Mouse (Mus musculus): ENCODE measurements at regions not wholly inside any gene's neighbourhood (a gene's known extent, or its start where the extent isn't known, plus 50 kb on each side); places are given as distances from the start of the nearest gene placed in this dataset.

DNA sequence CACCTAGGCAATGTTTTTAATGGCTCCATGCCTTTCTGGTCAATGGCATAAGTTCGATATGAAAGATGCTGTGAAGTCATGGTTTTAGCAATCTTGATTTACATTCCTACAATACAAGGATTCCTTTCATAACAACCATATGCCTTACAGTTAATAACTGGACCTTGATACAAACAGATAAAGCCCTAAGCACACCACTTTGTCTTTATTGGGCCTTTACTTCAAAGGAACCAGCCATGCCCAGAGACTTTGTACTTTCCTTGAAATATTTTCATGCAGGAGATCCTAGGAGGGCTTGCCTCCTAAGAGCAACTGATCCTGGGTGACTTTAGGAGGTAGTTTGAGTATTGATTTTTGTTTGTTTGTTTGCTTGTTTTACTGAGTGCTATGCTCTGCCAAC, 77.1 kb upstream of the Grik1 start:
- WGBS, result 71% methylated on average over 1 of the region's 1 CpGs
- Histone ChIP-seq H3K4me1 (ENCODE audit: control insufficient read depth, insufficient read depth, low read length) (no peaks in the 10 kb centered on the region), H3K4me3 (replicated peaks; ENCODE audit: extremely low read depth, low read depth, low read length) (no peak overlapping the region)
- DNase-seq, result no peak
- no peak for TF ChIP-seq CTCF (IDR thresholded peaks at IDR 0.05; ENCODE audit: insufficient read depth, low read length)
- no peak for TF ChIP-seq POLR2A (IDR thresholded peaks at IDR 0.05; ENCODE audit: borderline replicate concordance, extremely low read depth, low read depth, low read length)

DNA sequence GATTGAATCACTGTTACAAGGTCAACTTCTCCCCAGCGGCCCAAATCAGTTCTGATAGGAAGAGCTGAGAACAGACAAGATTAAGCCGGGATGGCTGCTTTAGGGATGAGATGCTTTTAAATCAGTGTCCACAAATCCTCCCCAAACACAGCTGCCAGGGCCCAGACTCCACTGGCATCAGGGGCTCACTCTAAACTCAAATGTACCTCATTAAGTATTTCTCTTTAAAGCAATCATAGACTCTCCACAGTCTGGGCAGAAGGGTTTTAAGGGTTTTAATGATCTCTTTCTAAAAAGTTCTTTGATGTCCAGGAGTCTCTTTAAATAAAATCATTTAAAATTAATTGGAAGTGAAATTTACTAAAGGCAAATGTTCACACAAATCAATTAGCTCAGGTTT, 70.0 kb upstream of the Grik1 start:
- no peak for DNase-seq
- Histone ChIP-seq H3K4me3 (replicated peaks; ENCODE audit: extremely low read depth, low read depth, low read length) (no peak overlapping the region), H3K4me1 (ENCODE audit: control insufficient read depth, insufficient read depth, low read length) (no peaks in the 10 kb centered on the region)
- WGBS, result 31% methylated on average over 2 of the region's 2 CpGs
- TF ChIP-seq POLR2A (IDR thresholded peaks at IDR 0.05; ENCODE audit: borderline replicate concordance, extremely low read depth, low read depth, low read length) (no peak), CTCF (IDR thresholded peaks at IDR 0.05; ENCODE audit: insufficient read depth, low read length) (no peak)

Data from lung, adult 2 months (tissue).